Mouse (Mus musculus) forebrain, embryonic 15.5 days (tissue): ENCODE results near the gene Zwilch. TPM values are rescaled to one million over a fixed set of nuclear protein-coding genes. Genes with fewer than 3 reads are reported as not detected.
A peak's percentile ranks its signal among the peaks of the same experiment; 100 is the strongest.
"Not testable (repeated sequence)": the region's sequence is repeated elsewhere in the genome, so short reads cannot be mapped to it uniquely, and the experiment has no call there.

Source experiments
- ATAC-seq: fragments of 200-750 bp; cut with Nextera tagmentation; replicated peaks from 2 replicates; pipeline ENCODE4 v1.8.0; 2017; ENCODE audit warnings: mild to moderate bottlenecking, moderate TSS enrichment, moderate library complexity
- H3K27ac ChIP-seq: fragments of 300-500 bp; sonication (generic); replicated peaks from 2 replicates; pipeline ENCODE4 v1.5.1; 2015; ENCODE audit warnings: mild to moderate bottlenecking, inconsistent platforms
- H3K27me3 ChIP-seq: fragments of 300-500 bp; sonication (generic); 2 replicates; pipeline ENCODE4 v1.6.1; 2015; ENCODE audit warnings: inconsistent platforms
- H3K36me3 ChIP-seq: fragments of 300-500 bp; sonication (generic); 2 replicates; pipeline ENCODE4 v1.6.1; 2015; ENCODE audit warnings: mild to moderate bottlenecking, inconsistent platforms
- H3K4me1 ChIP-seq: fragments of 300-500 bp; sonication (generic); 2 replicates; pipeline ENCODE4 v1.6.1; 2015; ENCODE audit warnings: inconsistent platforms
- H3K4me2 ChIP-seq: fragments of 300-500 bp; sonication (generic); replicated peaks from 2 replicates; pipeline ENCODE4 v1.6.1; 2015; ENCODE audit warnings: mild to moderate bottlenecking, inconsistent platforms
- H3K4me3 ChIP-seq: fragments of 300-500 bp; sonication (generic); 2 replicates; pipeline ENCODE4 v1.5.1; 2015; ENCODE audit warnings: mild to moderate bottlenecking, inconsistent platforms
- H3K9ac ChIP-seq: fragments of 300-500 bp; sonication (generic); replicated peaks from 2 replicates; pipeline ENCODE4 v1.6.1; 2015; ENCODE audit warnings: mild to moderate bottlenecking, inconsistent platforms
- H3K9me3 ChIP-seq: fragments of 300-500 bp; sonication (generic); 2 replicates; pipeline ENCODE4 v1.6.1; 2016; ENCODE audit warnings: inconsistent platforms
- WGBS: fragments of 180-500 bp; shearing (Covaris S2); methylation state at CpG from one replicate; pipeline ENCODE4 v1.1.7; 2015; ENCODE audit warnings: mixed read lengths; 5-methylcytosine and 5-hydroxymethylcytosine counted together
- polyA plus RNA-seq: library from polyadenylated mRNA; unstranded; fragments of >200 nt; fragmentation: Nextera tagmentation; extraction: Ambion mirVana; gene quantifications from 2 replicates; pipeline ENCODE4 v1.2.1, GENCODE M21; 2015

The Zwilch gene
- polyA plus RNA-seq, 1 experiment from 2014 or later = 8.8 TPM

DNA sequence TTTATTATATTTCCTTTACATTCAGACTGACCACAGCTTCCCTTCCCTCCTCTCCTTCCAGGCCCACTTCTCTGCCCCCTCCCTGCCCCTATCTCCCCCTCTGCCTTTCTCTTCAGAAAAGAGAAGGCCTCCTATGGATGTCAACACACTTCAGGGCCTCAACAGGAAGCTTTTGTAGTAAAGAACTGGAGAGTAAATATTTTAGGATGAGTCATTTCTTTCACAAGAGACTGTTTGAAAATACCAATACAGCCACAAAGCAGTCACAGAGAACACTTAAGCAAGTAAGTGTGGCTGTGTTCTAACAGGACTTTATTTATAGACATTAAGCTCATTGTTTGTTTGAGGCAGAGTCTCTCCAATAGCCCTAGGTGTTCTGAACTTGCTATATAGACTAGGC lies 29.4 kb upstream of the Zwilch start:
- H3K4me2 ChIP-seq = no peak overlapping the region
- peaks cover 8% of the 10 kb centered on the region; the same call in 1 of the 2 replicates for H3K36me3 ChIP-seq
- H3K27me3 ChIP-seq = no peaks in the 10 kb centered on the region
- H3K9ac ChIP-seq = no peak overlapping the region
- no peak overlapping the region for H3K4me3 ChIP-seq
- H3K9me3 ChIP-seq = no peaks in the 10 kb centered on the region
- H3K4me1 ChIP-seq = no peaks in the 10 kb centered on the region
- H3K27ac ChIP-seq = no peak overlapping the region
- no peak for ATAC-seq

DNA sequence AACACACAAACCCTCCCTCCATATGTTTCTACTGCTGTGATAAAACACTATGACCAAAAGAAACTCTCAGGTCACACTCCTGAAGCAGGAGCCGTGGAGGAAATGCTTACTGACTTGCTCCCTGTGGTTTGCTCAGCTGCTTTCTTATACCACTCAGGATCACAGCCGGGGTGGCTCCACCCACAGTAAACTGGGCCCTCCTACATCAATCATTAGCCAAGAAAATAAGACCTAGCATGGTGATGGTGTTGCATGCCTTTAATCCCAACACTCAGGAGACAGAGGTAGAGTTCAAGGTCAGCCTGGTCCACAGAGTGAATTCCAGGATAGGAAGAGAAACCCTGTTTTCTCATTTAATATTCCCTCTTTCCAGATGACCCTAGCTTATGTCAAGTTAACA lies 27.0 kb upstream of the Zwilch start:
- Histone ChIP-seq H3K9me3 (no peaks in the 10 kb centered on the region), H3K4me1 (no peaks in the 10 kb centered on the region), H3K4me3 (no peak overlapping the region), H3K36me3 (peaks cover 8% of the 10 kb centered on the region; the same call in 1 of the 2 replicates), H3K27me3 (no peaks in the 10 kb centered on the region), H3K27ac (no peak overlapping the region), H3K9ac (no peak overlapping the region), H3K4me2 (no peak overlapping the region)
- ATAC-seq = no peak
- WGBS = 83% methylated on average over 2 of the region's 2 CpGs

DNA sequence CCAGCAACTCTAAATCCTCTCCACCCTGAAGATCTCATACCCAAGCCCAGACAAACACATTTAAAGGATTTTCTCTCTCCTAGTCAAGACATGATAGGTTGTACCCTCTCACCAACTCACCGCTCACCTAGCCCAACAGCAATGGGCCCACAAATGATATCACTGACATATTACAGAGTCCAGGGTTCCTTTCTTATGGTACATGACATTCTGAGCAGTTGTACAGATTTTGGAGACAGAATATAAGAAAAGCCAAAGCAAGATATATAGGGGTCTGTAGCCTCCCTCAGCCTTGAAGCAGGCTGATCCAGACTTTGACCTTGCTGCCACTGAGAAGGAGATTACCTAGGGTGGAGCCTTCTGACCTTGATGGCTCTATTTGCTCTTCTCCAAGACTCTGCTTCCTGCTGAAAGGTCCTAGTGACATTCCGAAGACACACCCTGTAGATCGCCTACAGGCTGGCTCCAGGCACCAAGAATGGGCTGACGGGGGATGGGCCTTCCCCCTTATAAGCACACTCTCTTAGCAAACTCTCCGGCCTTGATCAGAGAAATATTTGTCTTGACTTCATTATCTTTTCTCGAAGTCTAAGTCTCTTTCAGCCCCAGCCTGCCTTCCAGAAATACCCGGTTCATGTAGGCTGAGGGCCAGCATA lies 26.0 kb upstream of the Zwilch start:
- not testable (repeated sequence) for H3K27me3 ChIP-seq, H3K9ac ChIP-seq, H3K4me1 ChIP-seq, H3K4me2 ChIP-seq, H3K4me3 ChIP-seq, H3K9me3 ChIP-seq, H3K36me3 ChIP-seq, H3K27ac ChIP-seq, ATAC-seq
- 93% methylated on average over 7 of the region's 7 CpGs for WGBS

DNA sequence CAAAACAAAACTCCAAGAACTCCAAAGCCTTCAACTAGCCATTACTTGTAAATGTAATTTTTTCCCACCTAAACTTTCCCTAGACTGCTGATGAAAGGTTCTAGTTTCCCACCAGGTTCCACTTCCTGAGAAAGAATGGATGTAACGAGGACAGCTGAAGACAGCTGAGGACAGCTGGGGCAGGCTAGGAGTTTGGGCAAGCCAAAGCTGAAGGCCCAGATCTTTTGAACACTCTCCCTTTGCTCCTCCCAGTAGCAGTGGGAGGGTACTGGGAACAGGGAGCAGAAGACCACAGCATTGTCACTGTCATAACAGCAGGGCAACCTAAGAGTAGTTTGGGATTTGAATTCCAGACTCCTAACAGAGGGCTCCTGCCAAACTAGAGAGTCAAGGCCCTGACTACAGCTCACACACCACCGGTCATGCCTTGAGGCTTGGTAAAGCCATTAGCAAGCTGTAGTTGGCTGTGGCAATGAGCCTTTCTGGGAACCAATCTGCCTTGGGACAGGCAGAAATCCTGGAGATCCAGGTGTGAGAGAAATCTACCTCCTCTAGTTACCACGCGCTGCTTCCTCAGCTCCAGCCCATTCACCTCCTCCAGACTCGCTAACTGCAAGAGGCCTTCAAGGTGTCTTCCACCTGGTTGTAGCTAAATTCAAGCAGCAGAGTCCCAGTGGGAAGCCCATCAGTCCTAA lies 25.3 kb upstream of the Zwilch start:
- H3K27ac ChIP-seq = no peak overlapping the region
- no peaks in the 10 kb centered on the region for H3K27me3 ChIP-seq
- WGBS = 98% methylated on average over 5 of the region's 5 CpGs

DNA sequence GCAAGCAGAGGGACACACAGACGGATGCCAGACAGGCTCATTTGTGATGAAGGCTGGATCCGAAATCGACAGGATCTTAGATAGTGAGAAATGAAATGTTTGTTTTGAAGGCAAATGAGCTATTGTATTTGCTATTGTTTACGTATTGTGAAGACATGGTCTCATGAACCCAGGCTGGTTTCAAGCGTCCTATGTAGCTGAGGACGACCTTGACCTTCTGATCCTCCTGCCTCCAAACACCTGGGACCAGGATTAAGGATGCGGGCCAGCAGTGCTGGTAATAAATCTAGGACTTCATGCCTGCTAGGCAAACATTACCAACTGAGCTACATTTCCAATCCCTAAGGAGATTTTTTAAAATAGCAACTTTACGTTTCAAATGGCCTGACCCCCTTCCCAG lies 24.6 kb upstream of the Zwilch start:
- Histone ChIP-seq H3K9ac (no peak overlapping the region), H3K27ac (no peak overlapping the region), H3K9me3 (no peaks in the 10 kb centered on the region), H3K4me2 (no peak overlapping the region), H3K27me3 (no peaks in the 10 kb centered on the region), H3K4me1 (no peaks in the 10 kb centered on the region), H3K4me3 (no peak overlapping the region), H3K36me3 (peaks cover 6% of the 10 kb centered on the region)
- ATAC-seq = no peak
- 92% methylated on average over 8 of the region's 8 CpGs for WGBS

More for the DNA sequence above, 25.3 kb upstream of the Zwilch start:
- Histone ChIP-seq H3K4me3 (no peak overlapping the region), H3K9me3 (no peaks in the 10 kb centered on the region), H3K36me3 (no peaks in the 10 kb centered on the region), H3K9ac (no peak overlapping the region), H3K4me2 (no peak overlapping the region), H3K4me1 (no peaks in the 10 kb centered on the region)
- no peak for ATAC-seq

DNA sequence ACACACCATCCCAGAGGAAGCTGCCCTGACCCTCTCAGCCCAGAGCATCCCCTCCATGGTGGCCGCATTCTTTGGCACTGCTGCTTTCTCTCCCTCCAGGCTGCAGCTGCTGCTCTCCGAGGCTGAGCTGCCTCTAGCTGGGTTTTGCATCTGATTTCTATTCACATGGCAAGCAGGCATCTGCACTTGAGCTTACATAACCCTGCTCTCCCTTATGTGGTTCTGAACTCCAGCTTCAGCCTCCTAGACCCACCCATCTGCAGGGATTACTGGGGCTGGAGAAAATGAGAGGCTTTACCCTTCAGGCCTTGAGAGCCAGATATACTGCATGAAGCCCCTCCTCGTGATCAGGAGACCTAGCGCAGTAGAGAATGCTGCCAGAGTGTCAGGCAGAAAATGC lies 22.6 kb upstream of the Zwilch start:
- H3K36me3 ChIP-seq = peaks cover 19% of the 10 kb centered on the region
- H3K4me3 ChIP-seq = no peak overlapping the region
- WGBS = 86% methylated on average over 4 of the region's 4 CpGs
- no peaks in the 10 kb centered on the region for H3K27me3 ChIP-seq
- H3K9me3 ChIP-seq = no peaks in the 10 kb centered on the region
- H3K4me1 ChIP-seq = no peaks in the 10 kb centered on the region
- H3K4me2 ChIP-seq = no peak overlapping the region
- no peak overlapping the region for H3K27ac ChIP-seq
- ATAC-seq = no peak
- no peak overlapping the region for H3K9ac ChIP-seq

DNA sequence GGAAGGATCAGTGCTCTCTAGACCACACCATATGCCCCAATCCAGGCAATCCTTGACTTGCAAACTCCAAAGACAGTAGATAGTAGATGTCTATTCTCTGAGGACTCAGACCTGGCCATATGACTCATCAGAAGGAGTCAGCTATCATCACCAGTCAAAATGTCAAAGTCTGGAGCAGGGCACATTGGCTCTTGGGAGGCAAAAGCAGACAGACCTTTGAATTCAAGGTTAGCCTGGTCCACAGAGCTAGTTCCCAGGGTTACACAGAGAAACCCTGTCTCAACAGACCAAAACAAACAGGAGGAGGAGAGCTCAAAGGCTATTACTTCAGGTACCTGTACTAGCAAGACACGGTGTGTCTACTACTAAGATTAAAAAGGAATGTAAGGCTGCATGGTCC lies 21.0 kb upstream of the Zwilch start:
- no peak for ATAC-seq
- Histone ChIP-seq H3K27me3 (no peaks in the 10 kb centered on the region), H3K4me2 (no peak overlapping the region), H3K9me3 (no peaks in the 10 kb centered on the region), H3K4me3 (no peak overlapping the region), H3K36me3 (peaks cover 19% of the 10 kb centered on the region), H3K4me1 (no peaks in the 10 kb centered on the region), H3K27ac (no peak overlapping the region), H3K9ac (no peak overlapping the region)
- WGBS = 98% methylated on average over 1 of the region's 1 CpGs

DNA sequence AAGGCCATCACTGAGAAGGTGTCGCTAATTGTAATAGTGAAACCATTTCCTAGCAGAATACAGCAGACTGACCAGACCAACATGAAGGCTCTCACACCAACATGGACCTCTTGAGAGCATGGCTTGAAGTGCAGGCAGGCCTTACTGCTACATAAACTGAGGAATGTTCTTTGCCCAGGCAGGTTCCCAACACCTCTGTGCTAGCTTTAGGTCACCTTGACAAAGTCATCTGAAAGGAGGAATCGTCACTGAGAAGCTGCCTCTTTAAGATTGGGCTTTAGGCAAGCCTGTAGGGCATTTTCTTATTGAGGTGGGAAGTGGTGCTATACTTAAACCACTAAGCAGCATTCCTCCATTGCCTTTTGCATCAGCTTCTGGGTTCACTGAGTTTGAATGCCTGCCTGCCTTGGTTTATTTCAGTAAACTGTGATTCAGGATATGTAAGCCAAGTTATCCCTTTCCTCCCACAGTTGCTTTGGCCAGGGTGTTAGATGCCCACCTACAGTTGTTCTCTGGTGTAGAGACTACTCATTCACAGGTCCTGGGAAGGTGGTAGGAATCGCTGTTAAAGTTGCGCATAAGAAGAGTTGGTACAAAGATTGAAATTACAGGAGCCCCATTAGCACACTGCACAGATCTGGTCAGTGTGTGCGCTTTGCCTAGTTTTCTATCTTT lies 11.4 kb upstream of the Zwilch start:
- no peak for ATAC-seq
- no peak overlapping the region for H3K4me3 ChIP-seq
- H3K9ac ChIP-seq = no peak overlapping the region
- H3K9me3 ChIP-seq = no peaks in the 10 kb centered on the region
- H3K36me3 ChIP-seq = peaks cover 35% of the 10 kb centered on the region
- WGBS = 94% methylated on average over 5 of the region's 5 CpGs
- no peak overlapping the region for H3K27ac ChIP-seq
- H3K27me3 ChIP-seq = no peaks in the 10 kb centered on the region
- no peak overlapping the region for H3K4me2 ChIP-seq
- peaks cover 9% of the 10 kb centered on the region for H3K4me1 ChIP-seq

DNA sequence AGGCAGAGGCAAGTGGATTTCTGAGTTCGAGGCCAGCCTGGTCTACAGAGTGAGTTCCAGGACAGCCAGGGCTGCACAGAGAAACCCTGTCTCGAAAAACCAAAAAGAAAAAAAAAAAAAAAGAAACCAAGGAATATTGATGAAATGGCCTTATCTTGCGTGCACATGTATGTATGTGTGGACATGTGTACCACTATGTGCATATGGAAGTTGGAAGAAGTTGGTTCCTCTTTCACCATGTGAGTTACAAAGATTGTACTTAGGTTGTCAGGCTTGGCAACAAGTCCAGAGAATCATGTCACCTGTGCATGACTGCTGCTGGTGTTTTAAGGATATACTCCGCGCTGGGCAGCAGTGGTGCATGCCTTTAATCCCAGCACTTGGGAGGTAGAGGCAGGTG lies 10.4 kb upstream of the Zwilch start:
- Histone ChIP-seq H3K36me3 (peaks cover 41% of the 10 kb centered on the region), H3K4me1 (peaks cover 13% of the 10 kb centered on the region)
- not testable (repeated sequence) for H3K4me2 ChIP-seq, H3K4me3 ChIP-seq, H3K9me3 ChIP-seq, H3K27ac ChIP-seq, ATAC-seq, H3K27me3 ChIP-seq, H3K9ac ChIP-seq
- WGBS = 93% methylated on average over 5 of the region's 5 CpGs

DNA sequence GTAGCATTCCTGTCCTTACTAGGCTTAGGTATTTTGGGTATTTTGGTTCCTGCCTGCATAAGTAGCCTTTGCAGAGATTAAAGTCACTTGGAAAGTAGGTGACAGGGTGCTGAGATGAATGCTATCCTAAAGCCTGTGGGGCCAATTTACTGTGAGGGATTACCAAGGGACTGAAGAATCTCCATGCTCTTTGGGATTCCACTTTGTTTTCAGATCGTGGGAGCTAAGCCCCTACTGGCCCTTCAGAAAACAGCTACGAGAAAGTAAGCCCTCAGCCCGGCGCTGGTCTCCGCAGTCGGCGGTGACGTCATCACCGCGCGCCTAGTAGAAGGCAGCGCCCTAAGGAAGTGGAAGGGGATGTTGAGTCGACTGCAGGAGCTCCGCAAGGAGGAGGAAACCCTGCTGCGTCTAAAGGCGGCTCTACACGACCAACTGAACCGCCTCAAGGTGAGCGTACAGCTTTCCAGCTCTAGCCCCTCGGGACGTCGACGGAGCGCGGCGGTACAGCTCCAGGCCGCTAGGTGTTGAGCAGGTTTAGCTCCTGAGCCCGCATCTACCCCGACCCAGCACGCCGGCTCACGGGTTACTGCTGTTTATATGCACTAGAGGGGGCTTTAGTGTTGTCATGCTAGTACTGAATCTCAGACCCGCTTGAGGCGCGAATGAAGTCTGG lies 6.2 kb upstream of the Zwilch start, which contains the start of gene Snapc5:
TSS of gene Snapc5 (plus strand) at position 301 of the 673 bp plus-strand sequence.
- H3K4me3 ChIP-seq = peak within 1 kb of the TSS; percentile 62
- WGBS = under 1% methylated on average over 35 of the region's 35 CpGs
- H3K27me3 ChIP-seq = no peaks in the 10 kb centered on the region
- ATAC-seq = peak; percentile 96
- peaks cover 30% of the 10 kb centered on the region for H3K4me1 ChIP-seq
- peak within 1 kb of the TSS; percentile 46 for H3K4me2 ChIP-seq
- peak within 1 kb of the TSS; percentile 69 for H3K9ac ChIP-seq
- no peaks in the 10 kb centered on the region for H3K9me3 ChIP-seq
- H3K27ac ChIP-seq = peak within 1 kb of the TSS; percentile 89
- peaks cover 64% of the 10 kb centered on the region for H3K36me3 ChIP-seq

DNA sequence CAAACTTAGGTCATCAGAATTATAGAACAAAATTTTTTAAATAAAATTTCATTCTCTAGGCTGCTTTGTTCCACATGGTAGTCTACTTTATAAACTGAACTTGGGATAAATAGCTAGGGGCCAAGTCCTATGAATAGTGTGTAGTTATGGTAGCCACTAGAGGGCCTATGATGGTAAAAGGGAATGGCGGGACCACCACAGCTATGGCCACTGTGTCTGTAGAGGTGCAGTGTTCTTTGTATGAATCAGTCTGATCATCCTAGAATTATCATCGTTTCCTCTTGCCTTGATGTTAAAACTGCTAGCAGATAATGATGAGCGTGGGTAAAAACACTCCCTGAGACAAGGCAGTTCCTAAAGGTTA lies 5.7 kb upstream of the Zwilch start:
- 33% methylated on average over 3 of the region's 3 CpGs for WGBS
- no peak overlapping the region for H3K9ac ChIP-seq
- peaks cover 64% of the 10 kb centered on the region for H3K36me3 ChIP-seq

DNA sequence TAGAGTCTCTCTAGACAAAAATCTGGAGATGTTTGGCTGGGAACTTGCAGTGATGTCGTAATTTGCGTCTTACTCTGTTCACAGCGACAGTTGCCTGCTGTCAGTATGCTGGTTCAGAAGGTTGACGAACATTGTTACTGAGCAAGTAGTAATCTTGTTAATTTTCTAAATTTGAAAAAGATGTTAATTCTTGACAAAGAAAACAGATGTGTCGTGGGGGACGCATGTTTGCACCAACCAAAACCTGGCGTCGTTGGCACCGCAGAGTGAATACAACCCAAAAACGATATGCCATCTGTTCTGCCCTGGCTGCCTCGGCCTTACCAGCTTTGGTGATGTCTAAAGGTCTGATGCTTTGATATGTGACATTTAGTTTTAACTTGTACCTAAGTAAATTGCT lies 2.5 kb upstream of the Zwilch start:
- 68% methylated on average over 11 of the region's 11 CpGs for WGBS
- Histone ChIP-seq H3K36me3 (peaks cover 42% of the 10 kb centered on the region), H3K9ac (no peak overlapping the region), H3K27ac (no peak overlapping the region), H3K4me1 (peaks cover 43% of the 10 kb centered on the region), H3K9me3 (no peaks in the 10 kb centered on the region), H3K27me3 (no peaks in the 10 kb centered on the region), H3K4me3 (peak overlapping the region; percentile 3; the same call in 1 of the 2 replicates), H3K4me2 (no peak overlapping the region)
- no peak for ATAC-seq

More for the DNA sequence above, 5.7 kb upstream of the Zwilch start:
- Histone ChIP-seq H3K9me3 (no peaks in the 10 kb centered on the region), H3K27ac (peak overlapping the region; percentile 89), H3K4me1 (peaks cover 33% of the 10 kb centered on the region), H3K4me2 (peak overlapping the region; percentile 46), H3K27me3 (no peaks in the 10 kb centered on the region), H3K4me3 (peak overlapping the region; percentile 62)
- ATAC-seq = peak; percentile 53
